Mouse (Mus musculus) brain, adult 2 months (tissue): ENCODE data around the gene Ly75.

ENCODE experiments used
- DNase-seq: peaks from one replicate; pipeline ENCODE4 v3.0.0; 2011; ENCODE audit warnings: low read depth, low spot score

The Ly75 gene

GRCm38 (mm10) chr2:60375126-60375525 is 8.0 kb downstream of the Ly75 start:
- DNase-seq, result no peak

DNA sequence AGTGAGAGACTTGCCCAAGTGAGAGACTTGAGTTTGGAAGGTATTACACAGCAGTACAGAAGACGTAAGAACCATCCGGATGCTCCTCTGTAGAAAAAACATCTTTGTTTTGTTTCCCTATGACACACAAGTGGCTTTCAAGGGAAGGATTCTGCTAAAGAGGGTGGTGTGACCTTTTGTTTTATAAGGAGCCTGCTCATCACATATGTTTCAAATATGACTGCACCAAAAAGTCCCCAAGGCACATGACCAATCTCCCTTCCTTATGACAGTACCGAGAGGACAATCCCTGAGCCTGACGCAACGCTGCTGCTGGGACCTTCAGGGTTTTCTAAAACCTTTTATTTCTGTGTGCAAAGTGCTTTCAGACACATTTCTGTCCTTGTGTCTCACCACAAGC is 12.9 kb downstream of the Ly75 start:
- DNase-seq, result no peak

DNA sequence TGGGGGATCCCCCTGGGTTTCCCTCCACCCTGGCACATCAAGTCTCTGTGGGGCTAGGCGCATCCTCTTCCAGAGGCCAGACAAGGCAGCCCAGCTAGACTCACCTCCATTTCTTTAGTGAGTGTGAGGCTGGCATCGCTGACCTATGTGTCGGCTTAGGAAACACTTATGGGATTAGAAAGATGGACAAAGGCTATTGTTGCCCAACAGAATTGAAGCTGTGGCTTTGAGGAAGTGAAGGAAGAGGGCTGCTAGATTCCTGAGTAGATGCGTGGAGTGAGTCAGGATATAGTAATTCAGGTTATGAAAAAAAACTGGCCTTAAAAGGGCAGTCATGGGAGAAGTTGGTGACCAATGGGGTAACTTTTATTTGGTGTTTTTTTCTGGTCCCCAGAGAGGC is 13.6 kb downstream of the Ly75 start:
- no peak for DNase-seq

DNA sequence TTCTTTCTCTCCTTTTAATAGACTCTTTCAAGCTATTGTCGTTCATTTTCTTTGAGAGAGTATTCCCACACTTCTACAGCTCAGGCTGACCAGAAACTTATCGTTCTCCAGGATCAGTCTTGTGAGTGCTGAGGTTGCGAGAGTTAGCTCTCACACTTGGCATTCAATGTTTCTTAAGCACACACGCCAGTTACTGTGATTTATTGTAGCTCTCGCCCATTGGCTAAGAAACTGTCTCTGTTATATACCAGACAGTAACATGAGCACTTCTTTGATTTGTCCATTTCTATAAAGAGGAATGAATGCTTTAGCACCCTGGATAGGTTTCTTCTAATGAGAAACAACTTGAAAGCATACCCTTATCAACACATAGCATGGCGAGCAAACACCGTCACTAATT is 15.2 kb downstream of the Ly75 start:
- DNase-seq, result no peak

DNA sequence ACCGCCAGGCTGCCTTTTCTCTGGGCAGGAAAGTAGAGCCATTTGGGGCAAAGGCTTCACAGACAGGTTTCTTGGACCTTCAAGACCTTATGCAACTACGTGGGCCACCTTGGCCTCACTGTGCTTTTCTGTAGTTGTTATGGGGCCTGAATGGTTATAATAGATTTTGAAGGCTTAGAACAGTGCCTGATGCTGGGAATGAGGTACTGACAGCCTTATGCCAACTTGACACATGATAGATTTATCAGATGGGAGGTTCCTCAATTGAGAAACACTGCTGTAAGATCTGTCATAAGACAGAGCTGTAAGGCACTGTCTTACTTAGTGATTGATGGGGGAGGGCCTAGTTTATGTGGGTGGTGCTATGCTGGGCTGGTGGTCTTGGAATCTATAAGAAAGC is 15.9 kb downstream of the Ly75 start:
- no peak for DNase-seq

GRCm38 (mm10) chr2:60365820-60366610 is 17.1 kb downstream of the Ly75 start:
- no peak for DNase-seq

DNA sequence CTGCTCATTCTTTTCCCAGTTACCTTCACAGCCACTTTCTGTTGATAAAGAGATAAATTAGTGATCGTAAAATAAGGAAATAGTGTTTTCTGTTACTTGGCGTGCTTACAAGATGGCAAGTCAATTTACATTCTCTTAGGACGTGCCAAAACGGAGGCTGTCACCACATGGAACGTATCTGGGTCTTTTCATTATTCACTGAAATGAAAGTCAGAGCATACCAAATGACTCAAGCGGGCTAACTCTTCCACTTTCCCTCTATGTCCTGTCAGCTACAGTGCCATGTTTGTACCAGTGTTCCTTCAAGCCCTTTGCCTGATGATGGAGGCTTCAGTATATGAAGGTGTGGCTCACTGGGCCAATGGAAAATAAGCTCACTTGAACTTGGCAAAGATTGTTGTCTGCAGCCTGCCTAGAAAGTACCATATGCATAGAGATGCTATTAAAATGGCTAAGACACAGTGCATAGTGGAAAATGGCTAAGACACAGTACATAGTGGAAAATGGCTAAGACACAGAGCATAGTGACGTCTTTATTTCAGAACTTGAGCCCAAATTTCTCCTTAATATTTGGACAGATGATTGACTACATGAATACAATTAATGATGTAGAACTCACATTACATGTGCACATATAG is 17.8 kb downstream of the Ly75 start:
- DNase-seq, result peak; percentile 23

- no peak for DNase-seq
Observed at GRCm38 (mm10) chr2:60362146-60362545, 21.0 kb downstream of the Ly75 start.

- no peak for DNase-seq
Observed at GRCm38 (mm10) chr2:60359796-60360195, 23.3 kb downstream of the Ly75 start.

DNA sequence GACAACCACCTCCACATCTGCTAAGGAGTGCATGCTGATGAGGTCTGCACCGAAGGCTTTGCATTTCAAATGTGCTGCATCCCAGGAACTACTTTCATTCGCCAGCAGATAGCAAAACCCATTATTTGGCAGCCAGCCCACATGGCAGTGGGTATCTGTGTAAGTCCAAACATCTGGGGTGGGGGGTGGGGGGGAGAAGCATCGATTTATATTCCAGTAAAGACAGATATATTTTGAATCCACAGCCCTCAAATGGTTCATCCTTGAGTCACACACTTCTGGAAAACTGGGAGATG is 27.8 kb downstream of the Ly75 start:
- peak; percentile 24 for DNase-seq

DNA sequence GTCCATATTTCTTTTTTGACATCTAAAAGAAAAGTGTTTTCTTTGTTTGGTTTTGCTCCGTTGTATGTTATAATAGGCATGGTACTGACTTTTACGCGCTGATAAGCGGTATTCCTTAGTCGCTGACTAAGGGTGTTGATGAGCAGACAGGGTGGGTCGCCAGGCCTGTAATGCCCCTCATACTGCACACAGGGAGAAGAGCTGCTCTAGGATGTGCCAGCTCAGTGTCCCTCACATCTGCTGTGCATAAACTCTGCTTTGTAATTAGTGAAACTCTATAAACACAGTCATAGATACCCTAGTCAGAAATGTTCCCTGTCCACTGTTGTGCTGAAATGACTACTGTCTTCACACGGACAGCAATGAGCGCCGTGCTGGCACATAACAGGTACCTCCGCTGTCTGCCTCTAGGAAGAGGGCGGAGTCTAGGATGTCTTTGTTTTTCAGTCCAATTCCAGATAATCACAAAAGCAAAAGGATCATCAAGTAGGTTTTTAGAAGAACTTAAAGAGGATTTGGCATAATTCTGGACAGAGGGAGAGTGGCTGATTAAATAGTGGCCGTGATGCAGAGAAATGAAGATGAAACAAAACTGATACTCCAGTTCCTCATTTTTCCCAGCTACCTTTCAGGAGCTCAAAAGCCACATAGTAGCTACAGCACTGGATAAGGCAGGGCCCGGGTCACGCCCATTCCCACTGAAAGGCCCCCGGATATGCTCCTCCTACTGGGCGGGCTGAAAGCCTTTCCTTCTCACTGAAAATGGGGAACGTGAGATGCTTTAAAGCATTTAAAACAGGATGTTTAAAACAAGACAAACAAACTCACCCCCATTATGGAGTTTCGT is 28.3 kb downstream of the Ly75 start:
- no peak for DNase-seq

GRCm38 (mm10) chr2:60352296-60352695 is 30.8 kb downstream of the Ly75 start:
- no peak for DNase-seq

DNA sequence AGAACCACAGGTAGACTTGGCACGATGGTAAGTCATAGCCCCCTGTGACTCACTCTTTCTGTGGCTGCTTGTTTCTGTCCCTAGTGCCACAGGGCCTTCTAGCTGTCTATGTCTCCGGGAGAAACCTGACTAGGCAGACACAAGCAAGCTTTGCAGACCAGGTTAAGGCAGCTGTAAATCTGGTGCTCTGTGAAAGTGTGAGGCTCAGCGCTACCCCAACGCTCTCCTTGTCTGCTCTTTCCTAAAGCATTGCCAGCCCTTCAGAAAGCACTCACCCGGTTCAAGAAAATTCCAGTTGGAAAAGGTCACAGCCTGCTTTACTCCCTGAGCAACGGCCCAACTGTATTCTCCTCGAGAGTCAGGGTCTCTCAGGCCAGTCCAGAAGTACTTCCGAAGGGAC is 31.3 kb downstream of the Ly75 start:
- DNase-seq, result no peak

GRCm38 (mm10) chr2:60347875-60348274 is 35.2 kb downstream of the Ly75 start:
- no peak for DNase-seq

- DNase-seq, result no peak
Observed at GRCm38 (mm10) chr2:60346531-60346930, 36.6 kb downstream of the Ly75 start.

DNA sequence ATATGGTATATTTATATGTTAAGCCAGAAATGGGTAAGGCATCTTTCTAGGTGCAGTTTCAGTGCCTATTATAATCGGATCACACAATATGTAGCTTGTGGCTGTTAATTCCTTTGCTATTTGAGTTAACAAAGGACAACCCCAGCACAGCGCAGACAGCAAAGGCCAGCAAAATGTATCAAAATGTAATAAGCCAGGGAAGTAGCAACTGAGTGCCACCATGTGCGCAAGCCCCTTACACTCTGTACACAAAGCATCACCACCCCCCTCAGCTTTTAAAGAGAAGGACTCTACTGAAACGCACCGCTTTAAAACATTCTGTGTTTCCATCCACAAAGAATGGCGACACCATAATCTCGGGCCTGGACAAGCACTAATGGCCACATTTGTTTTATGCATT is 37.4 kb downstream of the Ly75 start:
- DNase-seq, result no peak

DNA sequence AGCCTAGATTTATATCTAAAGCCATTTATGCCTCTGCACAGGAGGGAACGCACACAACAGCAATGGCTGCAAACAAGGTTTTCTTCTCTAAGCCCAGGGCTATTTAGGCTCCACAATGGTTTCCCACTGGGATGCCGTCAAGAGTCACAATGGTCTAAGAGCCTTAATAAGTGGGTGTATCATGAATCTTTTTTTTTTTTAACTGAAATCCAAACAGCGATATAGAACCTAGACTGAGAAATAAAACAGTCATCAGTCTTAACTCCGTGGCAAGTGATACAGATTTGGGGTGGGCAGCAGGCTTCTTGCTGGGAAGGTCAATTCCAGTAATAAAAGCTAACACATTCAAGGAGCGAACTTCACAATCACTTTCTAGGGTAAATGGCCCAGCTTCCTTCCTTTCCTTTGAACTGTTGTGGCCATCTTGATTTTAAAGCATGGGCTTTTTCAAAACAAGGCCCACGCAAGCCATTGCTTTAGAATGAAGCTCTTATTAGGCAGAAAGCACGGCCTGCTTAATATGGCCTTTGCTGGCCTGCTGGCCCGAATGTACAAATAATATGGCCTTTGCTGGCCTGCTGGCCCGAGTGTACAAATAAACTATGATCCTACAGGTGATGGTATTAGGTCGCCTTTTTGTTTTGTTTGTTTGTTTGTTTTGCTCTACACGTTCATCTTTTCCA is 39.4 kb downstream of the Ly75 start:
- no peak for DNase-seq

DNA sequence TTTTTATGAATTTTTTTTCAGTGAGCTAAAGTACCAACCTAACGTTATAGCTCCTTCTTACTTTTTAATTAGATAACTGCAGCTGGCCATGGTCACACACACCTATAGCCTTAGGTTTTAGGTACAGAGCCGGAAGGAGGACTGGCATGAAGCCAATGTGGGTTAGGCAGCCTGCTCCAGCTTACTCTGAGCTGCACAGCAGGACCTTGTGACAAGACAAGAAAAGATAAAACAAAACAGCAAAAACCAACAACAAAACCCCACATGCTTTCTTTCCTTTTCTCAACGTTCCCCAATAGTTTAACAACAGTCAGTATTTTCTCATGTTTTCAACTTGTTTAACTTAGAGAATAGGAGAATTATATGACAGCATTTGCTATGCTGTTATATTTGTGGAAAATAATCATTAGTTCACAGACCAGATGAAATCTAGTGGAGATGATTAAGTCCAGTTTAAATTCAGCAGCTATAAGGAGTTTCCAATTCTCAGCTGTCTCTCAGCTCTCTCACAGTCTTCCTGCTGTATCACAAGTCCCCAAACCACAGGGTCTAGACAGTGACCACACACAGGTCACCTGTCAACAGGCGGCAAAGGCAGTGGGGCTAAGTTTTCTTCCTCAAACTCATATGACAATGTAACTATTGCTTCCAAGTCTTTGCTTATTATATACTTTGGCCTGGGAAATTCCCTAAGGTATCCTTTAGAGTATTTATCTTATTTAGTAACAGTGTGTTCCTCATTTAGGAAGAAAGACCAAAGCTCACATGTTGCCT is 40.8 kb downstream of the Ly75 start:
- no peak for DNase-seq

DNA sequence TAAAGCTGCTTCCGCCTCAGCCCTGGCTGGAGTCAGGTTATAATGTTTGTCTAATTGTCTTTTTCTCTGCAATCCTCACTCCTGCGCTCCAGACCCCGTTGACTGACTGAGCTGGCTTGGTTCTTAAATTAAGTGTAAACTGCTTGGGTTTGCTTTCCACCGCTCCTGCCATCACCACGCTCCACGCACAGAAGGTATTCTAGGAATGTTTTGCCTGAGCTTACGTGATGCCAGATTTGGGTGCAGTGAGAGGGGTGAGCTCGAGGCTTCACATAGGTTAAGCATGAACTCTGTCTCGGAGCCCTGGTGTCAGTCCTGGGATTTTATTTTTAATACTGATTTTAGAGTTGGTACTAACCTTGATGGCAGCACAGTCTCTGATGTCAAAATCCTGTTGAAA is 45.2 kb downstream of the Ly75 start:
- DNase-seq, result no peak

- DNase-seq, result no peak
Observed at GRCm38 (mm10) chr2:60328641-60329040, 54.5 kb downstream of the Ly75 start.

GRCm38 (mm10) chr2:60327581-60327980 is 55.5 kb downstream of the Ly75 start:
- DNase-seq, result no peak
